Mouse (Mus musculus): ENCODE measurements around the gene Crat. TPM values are rescaled to one million over a fixed set of nuclear protein-coding genes. Genes with fewer than 3 reads are reported as not detected.
A peak's percentile ranks its signal among the peaks of the same experiment; 100 is the strongest.

Gene Crat
- polyA plus RNA-seq, 1 experiment from 2014 or later = 23.0 TPM

DNA sequence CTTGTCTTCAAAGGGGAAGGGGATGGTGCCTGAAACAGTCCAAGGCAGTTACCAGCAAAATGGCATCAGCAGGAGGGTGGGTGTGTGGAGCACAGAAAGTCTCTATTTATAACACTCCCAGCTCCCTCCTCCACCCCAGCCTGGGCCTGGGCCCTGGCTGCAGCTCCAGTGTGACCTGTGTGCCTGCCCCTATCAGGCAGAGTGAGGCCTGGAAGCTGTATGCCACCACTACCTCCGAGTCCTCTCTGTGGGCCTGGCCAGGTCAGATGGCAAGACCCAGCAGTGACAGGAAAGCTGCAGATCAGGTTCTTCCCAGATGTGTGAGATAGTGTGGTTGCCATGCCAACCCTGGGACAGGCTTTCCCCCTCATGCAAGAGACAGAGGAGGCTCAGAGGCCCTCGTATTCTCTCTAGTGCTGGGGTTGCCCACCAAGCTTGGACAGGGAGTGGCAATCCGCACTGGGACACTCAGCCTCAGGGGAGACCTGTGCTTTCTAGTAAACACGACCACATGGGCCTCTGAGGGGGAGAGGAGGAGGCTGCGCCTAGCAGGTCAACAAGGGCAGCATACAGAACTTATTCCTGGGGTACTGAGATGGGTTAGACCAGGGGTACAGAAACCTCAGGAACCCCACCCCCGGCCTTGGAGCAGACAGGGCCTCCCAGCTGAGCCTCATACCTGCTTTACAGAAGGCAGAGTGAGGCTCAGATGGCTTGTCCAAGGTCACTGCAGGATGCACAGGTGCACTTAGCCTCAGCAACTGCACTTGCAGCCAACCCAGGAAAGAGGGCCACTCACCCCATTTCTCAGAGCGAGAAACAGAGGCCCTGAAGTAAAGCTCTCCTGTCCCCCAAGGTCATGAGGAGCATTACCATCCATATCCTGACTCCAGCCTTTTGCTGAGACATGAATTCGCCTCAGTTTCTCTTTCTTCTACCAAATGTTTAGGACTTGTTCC lies 57.8 kb downstream of the Crat start:
- H3K9ac ChIP-seq = peak overlapping the region; percentile 82
- peak overlapping the region; percentile 75 for H3K4me3 ChIP-seq (replicated peaks)
- peaks cover 22% of the 10 kb centered on the region for H3K4me1 ChIP-seq
- no peak for ATAC-seq (ENCODE audit: low FRiP score)
- H3K9me3 ChIP-seq = no peaks in the 10 kb centered on the region
- 63% methylated on average over 8 of the region's 8 CpGs for WGBS
- 0 out of 2 replicates have a peak overlapping the region, but pooled peaks have one; percentile 25 for H3K27ac ChIP-seq
- H3K4me2 ChIP-seq = peak overlapping the region; percentile 92
- H3K36me3 ChIP-seq (replicated peaks) = peaks cover 23% of the 10 kb centered on the region
- H3K27me3 ChIP-seq = no peaks in the 10 kb centered on the region

DNA sequence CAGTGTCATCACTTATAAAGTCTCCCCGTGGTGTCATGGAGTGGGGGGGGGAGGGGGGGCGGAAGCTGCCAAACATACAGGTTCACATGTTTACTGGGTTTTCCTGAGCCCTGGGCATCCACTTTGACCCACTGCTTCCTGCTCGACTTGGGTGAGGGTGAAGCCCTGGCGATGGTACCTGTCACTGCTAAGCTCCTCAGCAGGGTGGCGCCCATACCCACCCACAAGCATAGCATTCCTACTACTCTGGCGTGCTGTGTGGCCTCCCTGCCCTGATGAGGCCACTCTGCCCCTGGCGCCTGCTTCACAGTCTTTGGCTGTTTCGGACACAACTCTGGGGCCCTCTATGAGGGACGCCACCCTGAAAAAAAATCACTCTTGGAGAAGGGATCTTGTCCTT lies 58.7 kb downstream of the Crat start:
- H3K4me3 ChIP-seq (replicated peaks) = no peak overlapping the region
- H3K9me3 ChIP-seq = no peaks in the 10 kb centered on the region
- no peaks in the 10 kb centered on the region for H3K27me3 ChIP-seq
- H3K36me3 ChIP-seq (replicated peaks) = peaks cover 31% of the 10 kb centered on the region
- peaks cover 22% of the 10 kb centered on the region for H3K4me1 ChIP-seq
- WGBS = 72% methylated on average over 9 of the region's 9 CpGs
- no peak for ATAC-seq (ENCODE audit: low FRiP score)
- no peak overlapping the region for H3K27ac ChIP-seq
- no peak overlapping the region for H3K9ac ChIP-seq
- no peak overlapping the region for H3K4me2 ChIP-seq

DNA sequence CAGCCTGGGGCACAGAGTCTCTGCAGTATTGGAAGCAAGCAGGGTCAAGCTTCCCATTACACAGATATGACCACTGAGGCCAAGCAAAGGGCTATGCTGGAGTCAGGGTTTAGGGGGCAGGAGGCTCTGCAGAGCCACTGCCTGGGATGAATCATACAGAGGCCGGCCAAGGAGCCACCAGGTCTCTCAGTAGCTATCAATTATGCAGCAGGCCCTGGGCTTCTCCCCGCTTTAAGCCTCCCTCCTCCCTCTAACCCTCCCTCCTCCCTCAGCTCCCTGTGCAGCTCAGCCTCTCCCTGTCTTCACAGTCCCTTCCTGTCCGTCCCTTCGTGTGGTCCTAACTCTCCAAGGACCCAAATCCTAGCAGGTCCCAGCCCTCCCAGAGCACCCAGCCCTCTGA lies 59.3 kb downstream of the Crat start:
- no peak overlapping the region for H3K4me3 ChIP-seq (replicated peaks)
- H3K27ac ChIP-seq = no peak overlapping the region
- no peak for ATAC-seq (ENCODE audit: low FRiP score)
- H3K36me3 ChIP-seq (replicated peaks) = peaks cover 31% of the 10 kb centered on the region
- H3K4me2 ChIP-seq = no peak overlapping the region
- no peaks in the 10 kb centered on the region for H3K9me3 ChIP-seq
- no peaks in the 10 kb centered on the region for H3K27me3 ChIP-seq
- 62% methylated on average over 3 of the region's 4 CpGs for WGBS
- H3K4me1 ChIP-seq = peaks cover 22% of the 10 kb centered on the region
- no peak overlapping the region for H3K9ac ChIP-seq

DNA sequence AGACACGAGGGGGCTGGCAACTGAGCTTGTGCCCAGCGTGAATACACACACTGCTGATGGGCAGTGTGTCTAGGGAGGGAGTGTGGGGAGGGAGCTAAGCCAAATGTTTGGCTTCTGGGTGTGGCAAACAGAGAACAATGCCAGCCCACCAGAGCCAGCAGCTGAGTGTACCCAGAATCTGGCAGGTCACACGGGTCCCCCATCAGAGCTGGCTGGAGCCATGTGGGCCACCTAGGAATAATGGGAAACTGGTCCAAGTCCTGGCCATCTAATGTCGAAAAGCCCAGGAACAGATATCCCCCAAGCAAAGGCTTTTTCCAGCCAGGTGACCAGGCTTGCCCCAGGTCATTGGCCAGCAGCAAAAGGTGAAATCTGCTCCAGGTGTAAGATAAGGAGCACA lies 59.8 kb downstream of the Crat start:
- H3K27ac ChIP-seq = no peak overlapping the region
- H3K36me3 ChIP-seq (replicated peaks) = peaks cover 35% of the 10 kb centered on the region
- peaks cover 22% of the 10 kb centered on the region for H3K4me1 ChIP-seq
- H3K4me3 ChIP-seq (replicated peaks) = no peak overlapping the region
- no peak overlapping the region for H3K9ac ChIP-seq
- no peak for ATAC-seq (ENCODE audit: low FRiP score)
- H3K27me3 ChIP-seq = no peaks in the 10 kb centered on the region
- no peaks in the 10 kb centered on the region for H3K9me3 ChIP-seq
- H3K4me2 ChIP-seq = no peak overlapping the region
- WGBS = 70% methylated on average over 4 of the region's 4 CpGs

DNA sequence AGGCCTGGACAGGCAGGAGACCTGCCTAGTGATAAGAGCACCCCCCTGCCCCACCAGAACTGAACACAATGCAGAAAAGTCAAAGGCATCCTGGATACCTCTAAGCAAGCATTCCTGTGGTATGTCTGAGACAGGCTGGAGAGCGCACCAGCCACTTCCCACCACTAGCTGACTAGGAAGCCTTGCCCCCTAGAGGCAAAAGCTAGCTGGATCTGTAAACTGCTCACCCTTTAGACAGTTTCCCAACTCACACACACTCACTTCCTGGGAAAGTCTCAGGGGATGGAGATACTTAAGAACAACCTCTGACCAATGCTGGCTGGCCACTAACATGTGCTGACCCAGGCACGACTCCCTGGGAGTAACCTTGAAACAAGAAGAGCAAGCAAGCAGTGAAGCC lies 64.5 kb downstream of the Crat start:
- ATAC-seq (ENCODE audit: low FRiP score) = no peak
- peaks cover 80% of the 10 kb centered on the region for H3K36me3 ChIP-seq (replicated peaks)
- H3K4me2 ChIP-seq = no peak overlapping the region
- 88% methylated on average over 2 of the region's 2 CpGs for WGBS
- H3K9me3 ChIP-seq = no peaks in the 10 kb centered on the region
- H3K4me1 ChIP-seq = no peaks in the 10 kb centered on the region; the same call in 1 of the 2 replicates
- no peak overlapping the region for H3K9ac ChIP-seq
- no peaks in the 10 kb centered on the region for H3K27me3 ChIP-seq
- H3K27ac ChIP-seq = no peak overlapping the region
- no peak overlapping the region for H3K4me3 ChIP-seq (replicated peaks)

Small RNA genes within 50 kb of the gene (microRNA-seq; reads per million reads assigned to microRNA genes)
- gene Gm47292 = not detected

Other genes starting within 250 kb of the Crat start
- gene Endog, start 244.3 kb downstream of the Crat start, polyA plus RNA-seq (2016; fragmentation: Nextera tagmentation; extraction: Ambion mirVana) = 9.7 and 13.4 TPM in 2 replicates
- 67.0 and 69.2 TPM in 2 replicates for gene Spout1, start 237.4 kb downstream of the Crat start, polyA plus RNA-seq (2016; fragmentation: Nextera tagmentation; extraction: Ambion mirVana)
- 9.0 and 9.4 TPM in 2 replicates for gene Kyat1, start 210.0 kb downstream of the Crat start, polyA plus RNA-seq (2016; fragmentation: Nextera tagmentation; extraction: Ambion mirVana)
- gene Lrrc8a, start 178.1 kb downstream of the Crat start, polyA plus RNA-seq (2016; fragmentation: Nextera tagmentation; extraction: Ambion mirVana) = 22.8 and 35.9 TPM in 2 replicates
- 0.29 and 0.64 TPM in 2 replicates for gene Gm28035, start 175.2 kb downstream of the Crat start, polyA plus RNA-seq (2016; fragmentation: Nextera tagmentation; extraction: Ambion mirVana)
- 5.0 and 5.4 TPM in 2 replicates for gene Phyhd1, start 149.6 kb downstream of the Crat start, polyA plus RNA-seq (2016; fragmentation: Nextera tagmentation; extraction: Ambion mirVana)
- gene Gm28038, start 134.8 kb downstream of the Crat start, polyA plus RNA-seq (2016; fragmentation: Nextera tagmentation; extraction: Ambion mirVana) = not detected in 2 replicates
- 25.4 and 25.6 TPM in 2 replicates for gene Dolk, start 129.5 kb downstream of the Crat start, polyA plus RNA-seq (2016; fragmentation: Nextera tagmentation; extraction: Ambion mirVana)
- gene Nup188, start 129.4 kb downstream of the Crat start, polyA plus RNA-seq (2016; fragmentation: Nextera tagmentation; extraction: Ambion mirVana) = 42.3 and 47.0 TPM in 2 replicates
- gene Sh3glb2, start 56.5 kb downstream of the Crat start, polyA plus RNA-seq (2016; fragmentation: Nextera tagmentation; extraction: Ambion mirVana) = 99.8 and 110 TPM in 2 replicates
- gene Miga2, start 51.6 kb downstream of the Crat start, polyA plus RNA-seq (2016; fragmentation: Nextera tagmentation; extraction: Ambion mirVana) = 24.4 and 25.2 TPM in 2 replicates
- 51.4 and 52.3 TPM in 2 replicates for gene Dolpp1, start 23.6 kb downstream of the Crat start, polyA plus RNA-seq (2016; fragmentation: Nextera tagmentation; extraction: Ambion mirVana)
- gene Ptpa, start 226 bp upstream of the Crat start, polyA plus RNA-seq (2016; fragmentation: Nextera tagmentation; extraction: Ambion mirVana) = 131 and 144 TPM in 2 replicates
- gene Ier5l, start 58.4 kb upstream of the Crat start, polyA plus RNA-seq (2016; fragmentation: Nextera tagmentation; extraction: Ambion mirVana) = 2.3 and 2.7 TPM in 2 replicates
- 0.47 and 0.67 TPM in 2 replicates for gene Cstad, start 179.2 kb upstream of the Crat start, polyA plus RNA-seq (2016; fragmentation: Nextera tagmentation; extraction: Ambion mirVana)